In genomic region chr19:6048681-6049410, GRCm38 (mm10) we compare ENCODE assay signal across 8 mouse cellular contexts. TPM values are rescaled to one million over a fixed set of nuclear protein-coding genes. Genes with fewer than 3 reads are reported as not detected.
DNase-seq lines count a peak whose midpoint lies in the region; ATAC-seq lines count a peak whose summit lies in the region.

No protein-coding gene starts in this region.

- peaks cover 65% of the 10 kb centered on the region for H3K36me3 ChIP-seq in forebrain, embryonic 10.5 days (replicated peaks)
- H3K36me3 ChIP-seq in forebrain, embryonic 14.5 days (ENCODE audit: control insufficient read depth, insufficient read depth, low read length), result peaks cover 58% of the 10 kb centered on the region
- peaks cover 48% of the 10 kb centered on the region for H3K36me3 ChIP-seq in liver, embryonic 11.5 days (ENCODE audit: control insufficient read depth, insufficient read depth, low read length)
- peaks cover 59% of the 10 kb centered on the region for H3K36me3 ChIP-seq in embryonic facial prominence, embryonic 13.5 days
- peaks cover 57% of the 10 kb centered on the region for H3K36me3 ChIP-seq in neural tube, embryonic 15.5 days

- no peak for ATAC-seq in forebrain, embryonic 14.5 days
- ATAC-seq in liver, embryonic 11.5 days (replicated peaks; ENCODE audit: low FRiP score), result peak; percentile 17; the same call in 1 of the 2 replicates
- no peak for ATAC-seq in embryonic facial prominence, embryonic 13.5 days (ENCODE audit: insufficient number of reproducible peaks, insufficient read depth, low FRiP score, low TSS enrichment, low read depth)
- no peak for ATAC-seq in neural tube, embryonic 15.5 days (ENCODE audit: low FRiP score)

- peaks cover 29% of the 10 kb centered on the region for H3K4me1 ChIP-seq in forebrain, embryonic 10.5 days
- H3K4me1 ChIP-seq in forebrain, embryonic 14.5 days (ENCODE audit: control insufficient read depth, insufficient read depth, low read length), result peaks cover 15% of the 10 kb centered on the region
- H3K4me1 ChIP-seq in liver, embryonic 11.5 days (replicated peaks; ENCODE audit: control insufficient read depth, insufficient read depth, low read length), result peaks cover 14% of the 10 kb centered on the region; the same call in 1 of the 2 replicates
- peaks cover 27% of the 10 kb centered on the region for H3K4me1 ChIP-seq in embryonic facial prominence, embryonic 13.5 days
- H3K4me1 ChIP-seq in neural tube, embryonic 15.5 days, result peaks cover 40% of the 10 kb centered on the region

- no peaks in the 10 kb centered on the region for H3K9me3 ChIP-seq in forebrain, embryonic 10.5 days
- H3K9me3 ChIP-seq in forebrain, embryonic 14.5 days (replicated peaks; ENCODE audit: control insufficient read depth, low read length), result no peaks in the 10 kb centered on the region
- no peaks in the 10 kb centered on the region for H3K9me3 ChIP-seq in liver, embryonic 11.5 days (ENCODE audit: control insufficient read depth, low read length)
- H3K9me3 ChIP-seq in embryonic facial prominence, embryonic 13.5 days, result no peaks in the 10 kb centered on the region
- H3K9me3 ChIP-seq in neural tube, embryonic 15.5 days (replicated peaks), result no peaks in the 10 kb centered on the region

- no peak overlapping the region for H3K9ac ChIP-seq in forebrain, embryonic 14.5 days (ENCODE audit: low read length)
- H3K9ac ChIP-seq in liver, embryonic 11.5 days (ENCODE audit: low read depth, low read length), result no peak overlapping the region
- 0 out of 2 replicates have a peak overlapping the region, but pooled peaks have one; percentile 11 for H3K9ac ChIP-seq in embryonic facial prominence, embryonic 13.5 days
- no peak overlapping the region for H3K9ac ChIP-seq in neural tube, embryonic 15.5 days (replicated peaks)

- peak overlapping the region; percentile 9; the same call in 1 of the 2 replicates for H3K4me3 ChIP-seq in forebrain, embryonic 10.5 days
- H3K4me3 ChIP-seq in forebrain, embryonic 14.5 days (ENCODE audit: low read depth, low read length), result no peak overlapping the region
- H3K4me3 ChIP-seq in liver, embryonic 11.5 days (ENCODE audit: low read depth, low read length), result peak overlapping the region; percentile 14; the same call in 1 of the 2 replicates
- H3K4me3 ChIP-seq in embryonic facial prominence, embryonic 13.5 days, result peak overlapping the region; percentile 89; the same call in 1 of the 2 replicates
- peak overlapping the region; percentile 91; the same call in 1 of the 2 replicates for H3K4me3 ChIP-seq in neural tube, embryonic 15.5 days (replicated peaks)

- DNase-seq in forebrain, embryonic 10.5 days (ENCODE audit: extremely low spot score, low spot score), result no peak
- no peak for DNase-seq in forebrain, embryonic 14.5 days (ENCODE audit: low spot score)
- no peak for DNase-seq in liver, embryonic 11.5 days (ENCODE audit: low spot score)
- no peak for DNase-seq in liver
- DNase-seq in frontal cortex, postnatal 14 days (ENCODE audit: low spot score in 2 of 2), result no peak
- no peak for DNase-seq in c-Kit-positive CD71-positive TER-119-positive erythroid progenitor cells, embryonic 14.5 days (ENCODE audit: low spot score)

- WGBS in forebrain, embryonic 10.5 days, result 94% methylated on average over 11 of the region's 11 CpGs
- 95% methylated on average over 11 of the region's 11 CpGs for WGBS in forebrain, embryonic 14.5 days
- WGBS in liver, embryonic 11.5 days, result 71% methylated on average over 11 of the region's 11 CpGs
- WGBS in embryonic facial prominence, embryonic 13.5 days, result 82% methylated on average over 11 of the region's 11 CpGs
- WGBS in neural tube, embryonic 15.5 days, result 93% methylated on average over 11 of the region's 11 CpGs

- H3K27ac ChIP-seq in forebrain, embryonic 10.5 days, result no peak overlapping the region
- H3K27ac ChIP-seq in forebrain, embryonic 14.5 days (ENCODE audit: low read depth, low read length), result no peak overlapping the region
- H3K27ac ChIP-seq in liver, embryonic 11.5 days (ENCODE audit: low read depth, low read length), result peak overlapping the region; percentile 10; the same call in 1 of the 2 replicates
- no peak overlapping the region for H3K27ac ChIP-seq in embryonic facial prominence, embryonic 13.5 days
- no peak overlapping the region for H3K27ac ChIP-seq in neural tube, embryonic 15.5 days (replicated peaks)

- no peaks in the 10 kb centered on the region for H3K27me3 ChIP-seq in forebrain, embryonic 10.5 days (ENCODE audit: poor library complexity, severe bottlenecking)
- H3K27me3 ChIP-seq in forebrain, embryonic 14.5 days (replicated peaks; ENCODE audit: control insufficient read depth, insufficient read depth, low read length), result no peaks in the 10 kb centered on the region
- H3K27me3 ChIP-seq in liver, embryonic 11.5 days (replicated peaks; ENCODE audit: control insufficient read depth, insufficient read depth, low read length), result no peaks in the 10 kb centered on the region
- no peaks in the 10 kb centered on the region for H3K27me3 ChIP-seq in embryonic facial prominence, embryonic 13.5 days
- H3K27me3 ChIP-seq in neural tube, embryonic 15.5 days (replicated peaks), result no peaks in the 10 kb centered on the region

- no peak overlapping the region for H3K4me2 ChIP-seq in forebrain, embryonic 14.5 days (ENCODE audit: low read length)
- H3K4me2 ChIP-seq in liver, embryonic 11.5 days, result peak overlapping the region; percentile 85
- H3K4me2 ChIP-seq in embryonic facial prominence, embryonic 13.5 days, result peak overlapping the region; percentile 94; the same call in 1 of the 2 replicates
- no peak overlapping the region for H3K4me2 ChIP-seq in neural tube, embryonic 15.5 days

RNA-seq across cellular contexts. Expression of gene Syvn1, which starts 2.5 kb away (rescaled TPM):
- polyA plus RNA-seq in forebrain, embryonic 10.5 days (2016; fragmentation: Nextera tagmentation; extraction: Ambion mirVana), result 30.8 and 32.2 TPM in 2 replicates
- 17.6 and 20.2 TPM in 2 replicates for polyA plus RNA-seq in forebrain, embryonic 14.5 days (2014; fragmentation: Nextera tagmentation; extraction: Ambion mirVana)
- polyA plus RNA-seq in liver, embryonic 11.5 days (2014; fragmentation: Nextera tagmentation; extraction: Ambion mirVana), result 30.7 and 33.7 TPM in 2 replicates
- 28.3 and 28.4 TPM in 2 replicates for polyA plus RNA-seq in embryonic facial prominence, embryonic 13.5 days (2015; fragmentation: Nextera tagmentation; extraction: Ambion mirVana)
- 31.4 and 34.3 TPM in 2 replicates for polyA plus RNA-seq in neural tube, embryonic 15.5 days (2015; fragmentation: Nextera tagmentation; extraction: Ambion mirVana)

RNA-seq across cellular contexts. Expression of gene Mrpl49, which starts 8.7 kb away (rescaled TPM):
- polyA plus RNA-seq in forebrain, embryonic 10.5 days (2016; fragmentation: Nextera tagmentation; extraction: Ambion mirVana), result 89.4 and 92.1 TPM in 2 replicates
- polyA plus RNA-seq in forebrain, embryonic 14.5 days (2014; fragmentation: Nextera tagmentation; extraction: Ambion mirVana), result 82.8 and 85.5 TPM in 2 replicates
- 84.5 and 93.9 TPM in 2 replicates for polyA plus RNA-seq in liver, embryonic 11.5 days (2014; fragmentation: Nextera tagmentation; extraction: Ambion mirVana)
- 79.5 and 80.4 TPM in 2 replicates for polyA plus RNA-seq in embryonic facial prominence, embryonic 13.5 days (2015; fragmentation: Nextera tagmentation; extraction: Ambion mirVana)
- 60.1 and 66.9 TPM in 2 replicates for polyA plus RNA-seq in neural tube, embryonic 15.5 days (2015; fragmentation: Nextera tagmentation; extraction: Ambion mirVana)

RNA-seq across cellular contexts. Expression of gene Fau, which starts 8.8 kb away (rescaled TPM):
- polyA plus RNA-seq in forebrain, embryonic 10.5 days (2016; fragmentation: Nextera tagmentation; extraction: Ambion mirVana), result 829 and 865 TPM in 2 replicates
- 626 and 785 TPM in 2 replicates for polyA plus RNA-seq in forebrain, embryonic 14.5 days (2014; fragmentation: Nextera tagmentation; extraction: Ambion mirVana)
- polyA plus RNA-seq in liver, embryonic 11.5 days (2014; fragmentation: Nextera tagmentation; extraction: Ambion mirVana), result 1,022 and 1,135 TPM in 2 replicates
- polyA plus RNA-seq in embryonic facial prominence, embryonic 13.5 days (2015; fragmentation: Nextera tagmentation; extraction: Ambion mirVana), result 714 and 858 TPM in 2 replicates
- 522 and 591 TPM in 2 replicates for polyA plus RNA-seq in neural tube, embryonic 15.5 days (2015; fragmentation: Nextera tagmentation; extraction: Ambion mirVana)

RNA-seq across cellular contexts. Expression of gene Znhit2, which starts 12.1 kb away (rescaled TPM):
- polyA plus RNA-seq in forebrain, embryonic 10.5 days (2016; fragmentation: Nextera tagmentation; extraction: Ambion mirVana), result 35.1 and 38.7 TPM in 2 replicates
- polyA plus RNA-seq in forebrain, embryonic 14.5 days (2014; fragmentation: Nextera tagmentation; extraction: Ambion mirVana), result 38.2 and 40.5 TPM in 2 replicates
- polyA plus RNA-seq in liver, embryonic 11.5 days (2014; fragmentation: Nextera tagmentation; extraction: Ambion mirVana), result 38.7 and 42.3 TPM in 2 replicates
- polyA plus RNA-seq in embryonic facial prominence, embryonic 13.5 days (2015; fragmentation: Nextera tagmentation; extraction: Ambion mirVana), result 33.2 TPM in 2 replicates
- polyA plus RNA-seq in neural tube, embryonic 15.5 days (2015; fragmentation: Nextera tagmentation; extraction: Ambion mirVana), result 30.4 and 31.2 TPM in 2 replicates

RNA-seq across cellular contexts. Expression of gene Tm7sf2, which starts 19.3 kb away (rescaled TPM):
- polyA plus RNA-seq in forebrain, embryonic 10.5 days (2016; fragmentation: Nextera tagmentation; extraction: Ambion mirVana), result 31.0 and 32.2 TPM in 2 replicates
- polyA plus RNA-seq in forebrain, embryonic 14.5 days (2014; fragmentation: Nextera tagmentation; extraction: Ambion mirVana), result 32.6 and 35.6 TPM in 2 replicates
- 28.6 and 30.8 TPM in 2 replicates for polyA plus RNA-seq in liver, embryonic 11.5 days (2014; fragmentation: Nextera tagmentation; extraction: Ambion mirVana)
- polyA plus RNA-seq in embryonic facial prominence, embryonic 13.5 days (2015; fragmentation: Nextera tagmentation; extraction: Ambion mirVana), result 21.7 and 22.0 TPM in 2 replicates
- 51.2 and 61.6 TPM in 2 replicates for polyA plus RNA-seq in neural tube, embryonic 15.5 days (2015; fragmentation: Nextera tagmentation; extraction: Ambion mirVana)

Comparison
In these comparisons a context has a peak if more than half of its experiments do, and no peak if none do; other contexts are left out.
1. H3K4me2 ChIP-seq: peak in liver, embryonic 11.5 days (single experiment) and embryonic facial prominence, embryonic 13.5 days (single experiment); none in forebrain, embryonic 14.5 days (single experiment) and neural tube, embryonic 15.5 days (single experiment).